ENCODE assay signal across 23 mouse cellular contexts in genomic region chr7:74697794-74698354, GRCm38 (mm10).
DNase-seq lines count a peak whose midpoint lies in the region; ATAC-seq and TF ChIP-seq lines count a peak whose summit lies in the region.
"Had no signal": no experiment of that assay in that cellular context is flagged by ENCODE, and none has a peak within 500 bp of the region (broad histone marks: within the 10 kb centered on the region; RNA-seq: fewer than 3 reads in every experiment).

No protein-coding gene starts in this region.

- H3K9ac ChIP-seq in neural tube, embryonic 15.5 days (replicated peaks) = no peak overlapping the region
- H3K9ac ChIP-seq: embryonic facial prominence, embryonic 12.5 days; forebrain, embryonic 15.5 days; heart, embryonic 15.5 days; hindbrain, embryonic 15.5 days had no signal

- no peak for TF ChIP-seq CTCF in thymus, adult 2 months (IDR thresholded peaks at IDR 0.05; ENCODE audit: borderline replicate concordance, control insufficient read depth, extremely low read depth, insufficient read depth, low read length, poor library complexity)

- no peak overlapping the region for H3K4me2 ChIP-seq in neural tube, embryonic 15.5 days
- H3K4me2 ChIP-seq: embryonic facial prominence, embryonic 12.5 days; forebrain, embryonic 15.5 days; heart, embryonic 11.5 days; heart, embryonic 15.5 days; hindbrain, embryonic 15.5 days had no signal

- 5% methylated on average over 3 of the region's 3 CpGs for WGBS in thymus, adult 2 months
- 82% methylated on average over 3 of the region's 3 CpGs for WGBS in neural tube, embryonic 15.5 days

- H3K4me3 ChIP-seq in thymus, adult 2 months (ENCODE audit: control insufficient read depth, insufficient read depth, low read length) = no peak overlapping the region
- H3K4me3 ChIP-seq in neural tube, embryonic 15.5 days (replicated peaks) = no peak overlapping the region
- H3K4me3 ChIP-seq: embryonic facial prominence, embryonic 12.5 days; forebrain, embryonic 15.5 days; heart, embryonic 15.5 days; hindbrain, embryonic 10.5 days; hindbrain, embryonic 15.5 days had no signal

- ATAC-seq in activated CD4-positive, CD25-positive, alpha-beta regulatory T cell, adult 4 months = peak; percentile 70
- ATAC-seq in inflammation-experienced regulatory T-cells, adult 6 months = peak; percentile 71
- ATAC-seq in neural tube, embryonic 15.5 days (ENCODE audit: low FRiP score) = no peak
- ATAC-seq: forebrain, embryonic 15.5 days; Patski had no signal

- no peaks in the 10 kb centered on the region for H3K27me3 ChIP-seq in thymus, adult 2 months (ENCODE audit: control insufficient read depth, insufficient read depth, low read length)
- H3K27me3 ChIP-seq in neural tube, embryonic 15.5 days (replicated peaks) = no peaks in the 10 kb centered on the region
- H3K27me3 ChIP-seq: CH12.LX; embryonic facial prominence, embryonic 12.5 days; forebrain, embryonic 15.5 days; heart, embryonic 15.5 days; hindbrain, embryonic 15.5 days; Patski had no signal

- no peaks in the 10 kb centered on the region for H3K9me3 ChIP-seq in neural tube, embryonic 15.5 days (replicated peaks)
- H3K9me3 ChIP-seq: embryonic facial prominence, embryonic 12.5 days; forebrain, embryonic 15.5 days; heart, embryonic 15.5 days; hindbrain, embryonic 10.5 days; hindbrain, embryonic 15.5 days had no signal

- TF ChIP-seq POLR2A in thymus, adult 2 months (IDR thresholded peaks at IDR 0.05; ENCODE audit: control insufficient read depth, extremely low read depth, insufficient read depth, low read length, poor library complexity) = no peak

- H3K36me3 ChIP-seq in thymus, adult 2 months (ENCODE audit: control insufficient read depth, insufficient read depth, low read length) = no peaks in the 10 kb centered on the region
- no peaks in the 10 kb centered on the region for H3K36me3 ChIP-seq in neural tube, embryonic 15.5 days
- H3K36me3 ChIP-seq: embryonic facial prominence, embryonic 12.5 days; forebrain, embryonic 15.5 days; heart, embryonic 15.5 days; hindbrain, embryonic 10.5 days; hindbrain, embryonic 15.5 days had no signal

- H3K4me1 ChIP-seq in thymus, adult 2 months (replicated peaks; ENCODE audit: control insufficient read depth, insufficient read depth, low read length) = peaks cover 11% of the 10 kb centered on the region
- no peaks in the 10 kb centered on the region for H3K4me1 ChIP-seq in neural tube, embryonic 15.5 days
- H3K4me1 ChIP-seq: embryonic facial prominence, embryonic 12.5 days; forebrain, embryonic 15.5 days; heart, embryonic 15.5 days; hindbrain, embryonic 15.5 days had no signal

- peak overlapping the region; percentile 0; the same call in 1 of the 2 replicates for H3K27ac ChIP-seq in thymus, adult 2 months (ENCODE audit: control insufficient read depth, insufficient read depth, low read length)
- H3K27ac ChIP-seq in neural tube, embryonic 15.5 days (replicated peaks) = no peak overlapping the region
- H3K27ac ChIP-seq: embryonic facial prominence, embryonic 12.5 days; forebrain, embryonic 15.5 days; heart, embryonic 15.5 days; hindbrain, embryonic 10.5 days; hindbrain, embryonic 15.5 days had no signal

- DNase-seq in thymus, adult 2 months = no peak
- no peak for DNase-seq in thymus, postnatal 36 days
- DNase-seq in CD4-positive helper T cell, adult 2 months (ENCODE audit: low read depth, low spot score) = peak; percentile 81
- DNase-seq in adrenal gland, postnatal 36 days = no peak
- DNase-seq in ovary, adult 18-20 months (ENCODE audit: low spot score) = no peak
- DNase-seq: adrenal gland, adult 2 months; adrenal gland, postnatal 25 days; cerebellum, adult 8-10 months; cerebellum, postnatal 14 days; gastrocnemius, postnatal 10 days; heart, adult 18-20 months; heart, postnatal 14 days had no signal
